Mouse (Mus musculus): ENCODE data around the gene BC029722. TPM values are rescaled to one million over a fixed set of nuclear protein-coding genes. Genes with fewer than 3 reads are reported as not detected.
"Not testable (repeated sequence)": the region's sequence is repeated elsewhere in the genome, so short reads cannot be mapped to it uniquely, and the experiment has no call there.

Gene BC029722
- polyA plus RNA-seq, 1 experiment from 2014 or later: 5.6 TPM

DNA sequence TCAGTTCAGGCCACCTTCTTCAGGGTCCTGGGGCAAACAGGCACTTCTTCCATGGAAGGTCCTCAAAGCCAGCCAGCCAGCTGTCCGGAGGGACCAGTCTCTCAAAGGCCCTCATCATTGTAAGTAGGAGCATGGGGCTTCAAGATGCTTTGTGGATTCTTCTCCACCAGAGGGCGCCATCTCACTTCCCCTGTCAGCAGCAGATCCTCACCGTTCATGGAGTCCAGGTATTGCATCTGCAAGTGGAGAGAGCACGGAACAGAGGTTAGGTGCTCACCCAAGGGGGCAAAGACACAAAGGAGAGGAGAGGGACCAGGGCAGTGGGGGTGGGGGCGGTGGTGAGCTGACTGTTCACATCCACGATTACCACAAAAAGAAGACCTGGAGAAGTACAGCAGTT is 29.1 kb upstream of the BC029722 start:
- Histone ChIP-seq H3K36me3 (ENCODE audit: control insufficient read depth, insufficient read depth) (no peaks in the 10 kb centered on the region), H3K27me3 (ENCODE audit: control insufficient read depth, insufficient read depth, low read depth, low read length) (no peaks in the 10 kb centered on the region), H3K4me1 (ENCODE audit: control insufficient read depth, low read depth, low read length) (no peaks in the 10 kb centered on the region), H3K9ac (ENCODE audit: low read depth, low read length) (no peak overlapping the region), H3K4me3 (ENCODE audit: low read depth, low read length) (no peak overlapping the region), H3K9me3 (replicated peaks; ENCODE audit: control insufficient read depth, low read length) (no peaks in the 10 kb centered on the region), H3K27ac (ENCODE audit: low read length) (no peak overlapping the region), H3K4me2 (ENCODE audit: low read depth, low read length) (no peak overlapping the region)
- 32% methylated on average over 6 of the region's 6 CpGs for WGBS (ENCODE audit: insufficient replicate concordance)
- ATAC-seq (ENCODE audit: low read depth): peak; percentile 45; the same call in 1 of the 2 replicates

DNA sequence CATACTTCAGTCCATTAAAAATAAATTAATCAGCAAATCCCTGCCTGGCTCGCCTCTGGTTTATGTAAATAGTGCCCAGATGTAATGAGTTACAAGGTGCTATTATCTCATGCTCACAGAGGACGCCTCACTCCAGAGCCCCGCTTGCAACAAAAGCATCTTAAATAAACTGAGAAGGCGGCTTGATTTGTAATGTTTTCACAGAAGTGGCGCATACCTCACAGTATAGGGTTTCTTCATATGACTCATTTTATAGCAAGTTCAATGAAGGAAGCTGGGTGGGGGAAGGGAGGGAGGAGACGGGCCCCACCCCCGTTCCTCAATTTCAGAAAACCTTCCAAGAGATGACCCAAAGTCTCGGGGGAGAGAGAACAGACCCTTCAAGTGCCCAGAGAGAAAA is 27.7 kb upstream of the BC029722 start:
- H3K27ac ChIP-seq (ENCODE audit: low read length): no peak overlapping the region
- H3K4me1 ChIP-seq (ENCODE audit: control insufficient read depth, low read depth, low read length): no peaks in the 10 kb centered on the region
- ATAC-seq (ENCODE audit: low read depth): no peak
- H3K9me3 ChIP-seq (replicated peaks; ENCODE audit: control insufficient read depth, low read length): no peaks in the 10 kb centered on the region
- no peaks in the 10 kb centered on the region for H3K27me3 ChIP-seq (ENCODE audit: control insufficient read depth, insufficient read depth, low read depth, low read length)
- no peaks in the 10 kb centered on the region for H3K36me3 ChIP-seq (ENCODE audit: control insufficient read depth, insufficient read depth)
- no peak overlapping the region for H3K4me2 ChIP-seq (ENCODE audit: low read depth, low read length)
- 76% methylated on average over 8 of the region's 8 CpGs for WGBS (ENCODE audit: insufficient replicate concordance)
- no peak overlapping the region for H3K9ac ChIP-seq (ENCODE audit: low read depth, low read length)
- H3K4me3 ChIP-seq (ENCODE audit: low read depth, low read length): no peak overlapping the region

DNA sequence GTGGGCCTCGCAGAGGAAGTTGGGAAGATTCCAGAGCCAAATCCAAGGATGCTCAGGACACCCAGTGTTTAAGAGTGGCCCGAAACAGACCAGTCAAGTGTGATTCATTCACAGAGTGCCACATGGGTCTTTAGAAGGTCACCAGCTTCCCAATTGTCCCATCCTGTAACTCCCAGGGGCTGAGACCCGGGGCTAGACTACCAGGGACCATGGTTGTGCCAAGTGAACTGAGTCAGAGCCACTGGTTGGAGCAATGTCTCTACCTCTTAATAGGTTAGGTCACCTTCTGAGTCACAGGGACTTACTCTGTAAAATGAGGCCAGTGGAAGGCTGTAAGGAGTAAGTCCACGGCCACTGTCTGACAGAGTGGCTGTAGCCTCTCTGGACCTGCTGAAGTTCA is 19.7 kb upstream of the BC029722 start:
- Histone ChIP-seq H3K27ac (ENCODE audit: low read length) (no peak overlapping the region), H3K9ac (ENCODE audit: low read depth, low read length) (no peak overlapping the region), H3K4me2 (ENCODE audit: low read depth, low read length) (no peak overlapping the region), H3K36me3 (ENCODE audit: control insufficient read depth, insufficient read depth) (no peaks in the 10 kb centered on the region), H3K4me3 (ENCODE audit: low read depth, low read length) (no peak overlapping the region), H3K9me3 (replicated peaks; ENCODE audit: control insufficient read depth, low read length) (no peaks in the 10 kb centered on the region), H3K4me1 (ENCODE audit: control insufficient read depth, low read depth, low read length) (no peaks in the 10 kb centered on the region), H3K27me3 (ENCODE audit: control insufficient read depth, insufficient read depth, low read depth, low read length) (no peaks in the 10 kb centered on the region; the same call in 1 of the 2 replicates)
- WGBS (ENCODE audit: insufficient replicate concordance): 51% methylated on average over 4 of the region's 4 CpGs
- no peak for ATAC-seq (ENCODE audit: low read depth)

DNA sequence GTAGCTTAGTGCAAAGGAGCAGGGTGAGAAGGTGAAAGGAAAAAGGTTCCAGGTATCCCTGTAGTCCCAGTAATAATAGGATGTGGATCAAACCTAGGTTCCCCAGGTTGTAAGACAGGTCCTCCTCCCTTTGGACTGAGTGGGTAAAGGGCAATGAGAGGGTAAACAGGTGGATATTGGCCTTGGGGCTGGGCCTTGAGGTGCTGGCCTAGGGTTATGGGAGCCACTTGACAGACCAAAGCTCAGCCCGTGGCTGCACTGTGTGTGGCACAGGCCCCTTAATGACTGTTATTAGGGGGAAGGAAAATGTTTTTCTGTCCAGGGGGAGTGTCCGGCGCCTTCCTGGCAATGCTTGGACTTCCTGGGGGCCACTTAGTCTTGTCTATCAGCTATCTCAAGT is 18.7 kb upstream of the BC029722 start:
- WGBS (ENCODE audit: insufficient replicate concordance): 58% methylated on average over 3 of the region's 3 CpGs
- Histone ChIP-seq H3K9me3 (replicated peaks; ENCODE audit: control insufficient read depth, low read length) (no peaks in the 10 kb centered on the region), H3K4me2 (ENCODE audit: low read depth, low read length) (no peak overlapping the region), H3K36me3 (ENCODE audit: control insufficient read depth, insufficient read depth) (no peaks in the 10 kb centered on the region), H3K4me3 (ENCODE audit: low read depth, low read length) (no peak overlapping the region), H3K27me3 (ENCODE audit: control insufficient read depth, insufficient read depth, low read depth, low read length) (no peaks in the 10 kb centered on the region; the same call in 1 of the 2 replicates), H3K27ac (ENCODE audit: low read length) (no peak overlapping the region), H3K9ac (ENCODE audit: low read depth, low read length) (no peak overlapping the region), H3K4me1 (ENCODE audit: control insufficient read depth, low read depth, low read length) (no peaks in the 10 kb centered on the region)
- ATAC-seq (ENCODE audit: low read depth): no peak

DNA sequence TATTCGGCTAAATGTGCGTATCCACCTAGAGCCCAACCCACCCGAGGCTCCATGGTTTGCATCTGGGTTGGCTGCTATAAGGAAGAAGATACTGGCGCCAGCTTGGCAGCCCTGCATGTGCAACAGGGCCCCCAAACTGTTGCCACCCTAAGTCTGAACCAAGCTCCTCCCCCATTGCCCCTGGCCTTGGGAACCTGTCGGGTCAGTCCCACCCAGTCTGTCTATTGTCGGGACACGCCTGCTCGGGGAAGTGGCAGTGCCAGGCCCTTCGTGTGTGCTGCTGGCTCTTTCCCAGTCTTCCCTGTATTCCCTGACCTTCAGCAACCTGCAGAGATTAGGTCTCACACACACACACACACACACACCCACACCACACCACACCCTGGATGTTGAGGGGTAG is 15.5 kb upstream of the BC029722 start, which contains the start of gene Fam83c:
Gene Fam83c, minus strand, starts transcription at position 123 of the 400 bp plus-strand sequence.
- no peak within 1 kb of the TSS for H3K4me2 ChIP-seq (ENCODE audit: low read depth, low read length)
- H3K4me3 ChIP-seq (ENCODE audit: low read depth, low read length): no peak within 1 kb of the TSS

DNA sequence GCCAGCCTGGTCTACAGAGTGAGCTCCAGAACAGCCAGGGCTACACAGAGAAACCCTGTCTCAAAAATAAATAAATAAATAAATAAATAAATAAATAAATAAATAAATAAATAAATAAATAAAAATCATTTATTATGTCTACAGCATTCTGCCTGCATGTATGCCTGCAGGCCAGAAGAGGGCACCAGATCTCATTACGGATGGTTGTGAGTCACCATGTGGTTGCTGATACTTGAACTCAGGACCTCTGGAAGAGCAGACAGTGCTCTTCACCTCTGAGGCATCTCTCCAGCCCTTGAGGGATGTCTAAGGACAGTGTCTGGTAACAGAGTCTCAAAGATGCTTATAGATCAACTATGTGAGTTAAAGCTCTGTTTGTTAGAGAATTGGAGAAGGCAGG is 12.9 kb upstream of the BC029722 start:
- not testable (repeated sequence) for H3K4me1 ChIP-seq (ENCODE audit: control insufficient read depth, low read depth, low read length); H3K9me3 ChIP-seq (replicated peaks; ENCODE audit: control insufficient read depth, low read length); H3K4me2 ChIP-seq (ENCODE audit: low read depth, low read length); H3K36me3 ChIP-seq (ENCODE audit: control insufficient read depth, insufficient read depth); H3K9ac ChIP-seq (ENCODE audit: low read depth, low read length); ATAC-seq (ENCODE audit: low read depth); H3K27ac ChIP-seq (ENCODE audit: low read length); H3K27me3 ChIP-seq (ENCODE audit: control insufficient read depth, insufficient read depth, low read depth, low read length); H3K4me3 ChIP-seq (ENCODE audit: low read depth, low read length)
- WGBS (ENCODE audit: insufficient replicate concordance): 47% methylated on average over 1 of the region's 1 CpGs

More for the DNA sequence above, 15.5 kb upstream of the BC029722 start, which contains the start of gene Fam83c:
- no peak for ATAC-seq (ENCODE audit: low read depth)
- Histone ChIP-seq H3K27ac (ENCODE audit: low read length) (no peak within 1 kb of the TSS), H3K27me3 (ENCODE audit: control insufficient read depth, insufficient read depth, low read depth, low read length) (no peaks in the 10 kb centered on the region; the same call in 1 of the 2 replicates), H3K9me3 (replicated peaks; ENCODE audit: control insufficient read depth, low read length) (no peaks in the 10 kb centered on the region), H3K9ac (ENCODE audit: low read depth, low read length) (no peak within 1 kb of the TSS), H3K4me1 (ENCODE audit: control insufficient read depth, low read depth, low read length) (no peaks in the 10 kb centered on the region), H3K36me3 (ENCODE audit: control insufficient read depth, insufficient read depth) (no peaks in the 10 kb centered on the region)
- 55% methylated on average over 9 of the region's 9 CpGs for WGBS (ENCODE audit: insufficient replicate concordance)

DNA sequence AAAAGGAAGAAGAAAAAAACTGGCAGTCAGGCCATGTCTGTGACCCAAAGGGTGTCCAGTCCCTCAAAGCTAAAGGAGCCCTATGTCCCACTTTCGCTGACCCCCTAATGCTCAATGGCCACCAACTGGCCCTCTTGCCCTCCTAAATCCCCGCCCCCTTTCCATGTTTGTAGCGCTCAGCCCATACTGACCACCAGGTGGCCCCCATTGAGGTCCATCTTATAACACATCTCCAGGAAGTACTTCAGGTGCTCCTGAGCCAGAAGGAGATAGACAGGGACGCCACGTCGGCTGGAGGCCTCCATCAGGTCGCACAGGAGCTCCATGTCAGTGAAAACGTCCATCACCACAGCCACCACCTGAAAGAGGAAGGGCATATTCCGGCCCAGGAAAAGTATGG is 12.1 kb upstream of the BC029722 start:
- peaks cover 13% of the 10 kb centered on the region for H3K4me1 ChIP-seq (ENCODE audit: control insufficient read depth, low read depth, low read length)
- no peak overlapping the region for H3K4me2 ChIP-seq (ENCODE audit: low read depth, low read length)
- H3K9ac ChIP-seq (ENCODE audit: low read depth, low read length): no peak overlapping the region
- H3K27ac ChIP-seq (ENCODE audit: low read length): no peak overlapping the region
- 39% methylated on average over 9 of the region's 9 CpGs for WGBS (ENCODE audit: insufficient replicate concordance)
- no peak for ATAC-seq (ENCODE audit: low read depth)
- no peaks in the 10 kb centered on the region for H3K36me3 ChIP-seq (ENCODE audit: control insufficient read depth, insufficient read depth)
- no peaks in the 10 kb centered on the region for H3K9me3 ChIP-seq (replicated peaks; ENCODE audit: control insufficient read depth, low read length)
- no peaks in the 10 kb centered on the region; the same call in 1 of the 2 replicates for H3K27me3 ChIP-seq (ENCODE audit: control insufficient read depth, insufficient read depth, low read depth, low read length)
- no peak overlapping the region for H3K4me3 ChIP-seq (ENCODE audit: low read depth, low read length)

DNA sequence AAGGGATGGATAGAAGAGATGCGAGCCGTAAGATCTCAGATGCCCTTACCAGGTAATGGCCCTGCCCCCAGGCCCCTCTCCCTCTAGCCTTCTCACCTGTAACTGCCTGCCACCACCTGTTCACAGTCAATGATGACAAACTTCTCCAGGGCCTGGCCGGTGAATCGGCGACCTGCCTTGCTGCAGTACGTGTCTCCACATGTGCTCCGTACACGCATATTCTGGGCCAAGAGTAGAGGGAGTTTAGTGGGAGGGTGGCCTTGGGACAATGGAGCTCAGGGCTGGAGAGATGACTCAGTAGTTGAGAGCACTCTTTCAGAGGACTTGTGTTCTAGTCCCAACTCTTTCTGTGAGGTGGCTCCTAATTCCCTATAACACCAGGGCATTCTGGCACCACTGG is 11.6 kb upstream of the BC029722 start:
- peaks cover 13% of the 10 kb centered on the region for H3K4me1 ChIP-seq (ENCODE audit: control insufficient read depth, low read depth, low read length)
- H3K27ac ChIP-seq (ENCODE audit: low read length): no peak overlapping the region
- 75% methylated on average over 8 of the region's 8 CpGs for WGBS (ENCODE audit: insufficient replicate concordance)
- no peaks in the 10 kb centered on the region for H3K9me3 ChIP-seq (replicated peaks; ENCODE audit: control insufficient read depth, low read length)
- H3K9ac ChIP-seq (ENCODE audit: low read depth, low read length): no peak overlapping the region
- no peaks in the 10 kb centered on the region; the same call in 1 of the 2 replicates for H3K27me3 ChIP-seq (ENCODE audit: control insufficient read depth, insufficient read depth, low read depth, low read length)
- no peak overlapping the region for H3K4me3 ChIP-seq (ENCODE audit: low read depth, low read length)
- H3K4me2 ChIP-seq (ENCODE audit: low read depth, low read length): no peak overlapping the region
- ATAC-seq (ENCODE audit: low read depth): no peak
- H3K36me3 ChIP-seq (ENCODE audit: control insufficient read depth, insufficient read depth): no peaks in the 10 kb centered on the region

DNA sequence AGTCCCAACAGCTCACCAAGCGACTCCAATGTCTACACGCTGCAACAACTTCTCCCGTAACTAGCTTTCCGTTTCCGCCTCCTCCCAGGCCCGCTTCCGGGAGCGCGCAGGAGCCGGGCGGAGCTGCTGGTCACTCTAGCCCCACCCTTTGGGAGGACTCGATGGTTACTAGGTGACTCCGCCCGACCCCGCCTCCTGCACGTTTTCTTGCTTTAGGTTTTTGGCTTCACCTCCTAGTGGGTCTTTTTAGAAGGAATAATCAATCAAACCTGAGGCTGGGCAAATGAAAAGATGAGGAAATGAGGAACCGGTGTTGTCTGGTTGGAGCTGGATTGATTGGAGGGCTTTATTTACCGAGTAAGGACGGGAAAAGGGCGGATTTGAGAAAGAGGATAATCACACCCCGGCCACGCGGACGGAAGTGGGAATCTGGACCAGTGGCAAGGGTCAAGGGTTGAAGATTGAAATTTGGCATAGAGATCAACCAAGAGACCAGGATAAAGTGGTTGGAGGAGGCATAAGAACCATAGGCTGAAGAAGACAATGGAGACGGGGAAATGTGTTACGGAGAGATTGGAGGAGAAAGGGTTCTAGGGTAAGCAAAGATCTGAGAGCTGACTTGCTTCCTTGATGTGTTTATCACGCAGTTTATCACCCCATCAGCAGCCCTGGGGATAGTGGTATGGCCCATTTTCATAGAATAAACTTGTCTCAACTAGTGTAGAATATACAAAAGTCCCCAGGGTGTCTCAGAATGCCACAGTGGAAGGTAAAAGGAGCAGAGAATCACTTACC is 7.6 kb upstream of the BC029722 start, which contains the start of gene Eif6:
Gene Eif6, minus strand, starts transcription at position 296 of the 795 bp plus-strand sequence.
- peak; percentile 96 for ATAC-seq (ENCODE audit: low read depth)
- Histone ChIP-seq H3K9ac (ENCODE audit: low read depth, low read length) (peak within 1 kb of the TSS; percentile 85), H3K4me3 (ENCODE audit: low read depth, low read length) (peak within 1 kb of the TSS; percentile 92), H3K9me3 (replicated peaks; ENCODE audit: control insufficient read depth, low read length) (no peaks in the 10 kb centered on the region), H3K4me1 (ENCODE audit: control insufficient read depth, low read depth, low read length) (peaks cover 21% of the 10 kb centered on the region), H3K36me3 (ENCODE audit: control insufficient read depth, insufficient read depth) (peaks cover 17% of the 10 kb centered on the region), H3K27me3 (ENCODE audit: control insufficient read depth, insufficient read depth, low read depth, low read length) (no peaks in the 10 kb centered on the region), H3K27ac (ENCODE audit: low read length) (peak within 1 kb of the TSS; percentile 84), H3K4me2 (ENCODE audit: low read depth, low read length) (peak within 1 kb of the TSS; percentile 79)
- WGBS (ENCODE audit: insufficient replicate concordance): 2% methylated on average over 27 of the region's 27 CpGs

Data from liver, embryonic 16.5 days (tissue).